Mouse (Mus musculus): ENCODE data around the gene Wdr81. TPM values are rescaled to one million over a fixed set of nuclear protein-coding genes. Genes with fewer than 3 reads are reported as not detected.

Gene Wdr81
- total and polyA plus RNA-seq, 2 experiments = 14.4 to 20.3 TPM

DNA sequence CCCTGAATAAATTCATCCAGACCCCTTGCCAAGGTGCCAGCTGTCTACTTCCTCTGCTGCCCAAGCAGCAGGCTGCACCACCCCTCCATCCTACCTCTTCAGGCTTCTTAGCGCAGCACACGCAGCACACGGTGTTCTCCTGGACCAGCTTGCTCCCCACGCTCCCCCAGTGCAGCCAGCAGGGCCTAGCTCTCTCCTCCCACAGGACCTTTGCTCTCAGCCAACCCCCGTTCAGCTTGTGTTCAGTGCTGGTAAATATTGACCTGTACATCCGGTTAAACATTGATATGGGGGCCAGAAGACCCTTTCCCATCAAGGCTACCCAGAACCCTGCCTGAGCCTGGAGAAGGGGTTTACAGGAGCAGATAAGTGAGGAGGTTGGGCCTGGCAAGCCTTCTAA lies 15.2 kb downstream of the Wdr81 start, which contains the start of gene Serpinf2:
Gene Serpinf2 (minus strand): TSS at position 229 of the 400 bp plus-strand sequence.
- TF ChIP-seq CTCF (IDR thresholded peaks at IDR 0.05; ENCODE audit: low read depth, low read length) (peak; percentile 14; the same call in 1 of the 2 replicates), POLR2A (IDR thresholded peaks at IDR 0.05; ENCODE audit: extremely low read depth, insufficient read depth, low read length) (peak; percentile 96)
- 17% methylated on average over 6 of the region's 6 CpGs for WGBS
- Histone ChIP-seq H3K79me2 (ENCODE audit: control insufficient read depth, insufficient read depth, low read length) (peaks cover 6% of the 10 kb centered on the region; the same call in 1 of the 2 replicates), H3K4me3 (ENCODE audit: insufficient read depth, low read depth, low read length) (peak within 1 kb of the TSS; percentile 67), H3K27ac (replicated peaks; ENCODE audit: insufficient read depth, low read depth, low read length) (peak within 1 kb of the TSS; percentile 99), H3K4me1 (ENCODE audit: control insufficient read depth, insufficient read depth, low read length) (peaks cover 48% of the 10 kb centered on the region), H3K36me3 (ENCODE audit: control insufficient read depth, insufficient read depth, low read length) (peaks cover 28% of the 10 kb centered on the region), H3K9ac (ENCODE audit: low read depth, low read length) (peak within 1 kb of the TSS; percentile 87), H3K27me3 (ENCODE audit: control insufficient read depth, insufficient read depth, low read length) (no peaks in the 10 kb centered on the region)
- peak; percentile 94 for DNase-seq (ENCODE audit: extremely low read depth, low read depth, low spot score)

DNA sequence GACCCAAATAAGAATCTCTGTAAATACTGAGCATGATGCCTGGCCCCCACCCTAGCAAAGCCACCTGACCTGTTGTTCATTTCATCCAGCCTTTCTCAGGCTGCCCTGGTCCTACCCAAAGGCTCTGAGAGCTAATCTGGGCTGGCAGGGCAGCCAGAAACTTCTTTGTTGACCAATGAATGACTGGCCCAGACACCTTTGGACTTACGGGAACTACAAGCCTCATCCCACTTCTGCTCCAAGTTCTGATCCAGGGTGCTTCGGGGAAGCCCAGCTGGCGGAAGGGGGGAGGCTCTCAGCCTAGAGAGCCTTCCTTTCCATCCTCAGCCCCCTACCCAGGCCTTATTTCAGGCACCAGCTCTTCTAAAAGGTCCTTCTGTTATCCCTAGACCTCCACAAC lies 15.7 kb downstream of the Wdr81 start:
- TF ChIP-seq POLR2A (IDR thresholded peaks at IDR 0.05; ENCODE audit: extremely low read depth, insufficient read depth, low read length) (peak; percentile 64), CTCF (IDR thresholded peaks at IDR 0.05; ENCODE audit: low read depth, low read length) (no peak)
- Histone ChIP-seq H3K9ac (ENCODE audit: low read depth, low read length) (peak overlapping the region; percentile 87), H3K4me1 (ENCODE audit: control insufficient read depth, insufficient read depth, low read length) (peaks cover 44% of the 10 kb centered on the region), H3K27ac (replicated peaks; ENCODE audit: insufficient read depth, low read depth, low read length) (peak overlapping the region; percentile 99), H3K4me3 (ENCODE audit: insufficient read depth, low read depth, low read length) (peak overlapping the region; percentile 67), H3K36me3 (ENCODE audit: control insufficient read depth, insufficient read depth, low read length) (peaks cover 32% of the 10 kb centered on the region), H3K27me3 (ENCODE audit: control insufficient read depth, insufficient read depth, low read length) (no peaks in the 10 kb centered on the region), H3K79me2 (ENCODE audit: control insufficient read depth, insufficient read depth, low read length) (peaks cover 6% of the 10 kb centered on the region; the same call in 1 of the 2 replicates)
- WGBS = 26% methylated on average over 3 of the region's 3 CpGs
- peak; percentile 95 for DNase-seq (ENCODE audit: extremely low read depth, low read depth, low spot score)

DNA sequence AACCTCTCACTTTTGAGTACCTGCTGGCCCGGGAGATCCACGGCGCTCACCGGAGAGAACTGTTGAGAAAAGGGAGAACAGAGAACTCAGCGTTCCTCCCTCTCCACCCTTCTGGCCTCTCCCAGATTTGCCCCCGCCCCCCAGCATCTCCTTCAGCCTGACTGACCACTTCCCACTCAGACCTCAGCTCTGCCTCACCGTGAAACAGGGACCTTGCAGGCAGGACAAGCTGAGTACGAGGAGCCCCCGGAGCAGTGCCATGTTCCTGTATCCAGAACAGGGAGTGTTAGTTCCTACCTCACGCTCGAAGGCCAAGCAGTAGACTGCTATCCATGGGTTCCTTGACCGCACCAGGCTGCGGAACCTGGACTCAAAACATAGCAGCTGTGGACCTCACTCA lies 16.3 kb downstream of the Wdr81 start:
- TF ChIP-seq POLR2A (IDR thresholded peaks at IDR 0.05; ENCODE audit: extremely low read depth, insufficient read depth, low read length) = no peak
- TF ChIP-seq CTCF (IDR thresholded peaks at IDR 0.05; ENCODE audit: low read depth, low read length) = no peak
- peak overlapping the region; percentile 99 for H3K27ac ChIP-seq (replicated peaks; ENCODE audit: insufficient read depth, low read depth, low read length)
- peaks cover 39% of the 10 kb centered on the region for H3K4me1 ChIP-seq (ENCODE audit: control insufficient read depth, insufficient read depth, low read length)
- H3K9ac ChIP-seq (ENCODE audit: low read depth, low read length) = peak overlapping the region; percentile 87
- 22% methylated on average over 13 of the region's 13 CpGs for WGBS
- H3K79me2 ChIP-seq (ENCODE audit: control insufficient read depth, insufficient read depth, low read length) = peaks cover 6% of the 10 kb centered on the region; the same call in 1 of the 2 replicates
- no peaks in the 10 kb centered on the region for H3K27me3 ChIP-seq (ENCODE audit: control insufficient read depth, insufficient read depth, low read length)
- H3K36me3 ChIP-seq (ENCODE audit: control insufficient read depth, insufficient read depth, low read length) = peaks cover 35% of the 10 kb centered on the region
- H3K4me3 ChIP-seq (ENCODE audit: insufficient read depth, low read depth, low read length) = peak overlapping the region; percentile 67
- no peak for DNase-seq (ENCODE audit: extremely low read depth, low read depth, low spot score)

DNA sequence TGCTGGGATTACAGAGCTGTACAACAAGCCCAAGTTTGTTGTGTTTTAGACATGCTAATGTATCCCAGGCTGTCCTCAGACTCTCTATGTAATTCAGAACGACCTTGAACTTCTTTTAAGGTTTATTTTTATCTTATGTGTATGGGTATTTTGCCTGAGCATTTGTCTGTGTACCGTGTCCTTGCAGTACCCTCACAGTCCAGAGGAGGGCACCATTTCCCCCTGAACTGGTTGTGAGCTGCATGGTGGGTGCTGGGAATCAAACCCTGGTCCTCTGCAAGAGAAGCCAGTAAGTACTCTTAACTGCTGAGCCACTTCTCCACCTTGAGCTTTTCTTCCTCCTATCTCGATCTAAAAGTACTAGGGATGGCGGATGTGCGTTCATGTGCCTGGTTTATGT lies 20.4 kb downstream of the Wdr81 start:
- no peak overlapping the region for H3K4me3 ChIP-seq (ENCODE audit: insufficient read depth, low read depth, low read length)
- H3K79me2 ChIP-seq (ENCODE audit: control insufficient read depth, insufficient read depth, low read length) = peaks cover 6% of the 10 kb centered on the region; the same call in 1 of the 2 replicates
- no peak overlapping the region for H3K9ac ChIP-seq (ENCODE audit: low read depth, low read length)
- DNase-seq (ENCODE audit: extremely low read depth, low read depth, low spot score) = no peak
- H3K4me1 ChIP-seq (ENCODE audit: control insufficient read depth, insufficient read depth, low read length) = peaks cover 19% of the 10 kb centered on the region
- H3K36me3 ChIP-seq (ENCODE audit: control insufficient read depth, insufficient read depth, low read length) = peaks cover 45% of the 10 kb centered on the region
- whole genome bisulfite sequencing = 91% methylated on average over 5 of the region's 5 CpGs
- no peaks in the 10 kb centered on the region for H3K27me3 ChIP-seq (ENCODE audit: control insufficient read depth, insufficient read depth, low read length)
- TF ChIP-seq CTCF (IDR thresholded peaks at IDR 0.05; ENCODE audit: low read depth, low read length) (peak; percentile 61), POLR2A (IDR thresholded peaks at IDR 0.05; ENCODE audit: extremely low read depth, insufficient read depth, low read length) (no peak)
- no peak overlapping the region for H3K27ac ChIP-seq (replicated peaks; ENCODE audit: insufficient read depth, low read depth, low read length)

DNA sequence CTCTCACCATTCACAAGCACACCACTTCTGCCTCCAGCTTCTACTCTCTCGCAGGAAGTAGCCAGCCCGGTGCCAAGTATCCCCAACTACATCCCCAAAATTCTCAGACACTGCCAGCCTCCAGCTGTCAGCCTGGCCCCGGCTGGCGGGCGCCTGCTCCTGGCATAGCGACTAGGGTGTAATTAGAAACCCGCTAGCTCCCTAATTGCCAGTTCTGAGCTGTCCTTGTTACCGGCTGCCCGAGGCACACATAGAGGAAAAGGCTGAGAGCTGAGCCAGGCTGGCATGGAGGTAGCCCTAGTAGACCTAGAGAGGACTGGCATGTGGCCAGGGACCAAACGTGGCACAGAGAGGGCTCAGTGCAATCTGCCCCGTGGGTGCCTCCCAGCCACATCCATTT lies 23.2 kb downstream of the Wdr81 start:
- Histone ChIP-seq H3K9ac (ENCODE audit: low read depth, low read length) (no peak overlapping the region), H3K4me1 (ENCODE audit: control insufficient read depth, insufficient read depth, low read length) (peaks cover 7% of the 10 kb centered on the region), H3K4me3 (ENCODE audit: insufficient read depth, low read depth, low read length) (no peak overlapping the region), H3K36me3 (ENCODE audit: control insufficient read depth, insufficient read depth, low read length) (peaks cover 37% of the 10 kb centered on the region), H3K27me3 (ENCODE audit: control insufficient read depth, insufficient read depth, low read length) (no peaks in the 10 kb centered on the region), H3K79me2 (ENCODE audit: control insufficient read depth, insufficient read depth, low read length) (no peaks in the 10 kb centered on the region), H3K27ac (replicated peaks; ENCODE audit: insufficient read depth, low read depth, low read length) (peak overlapping the region; percentile 17)
- TF ChIP-seq POLR2A (IDR thresholded peaks at IDR 0.05; ENCODE audit: extremely low read depth, insufficient read depth, low read length) (no peak), CTCF (IDR thresholded peaks at IDR 0.05; ENCODE audit: low read depth, low read length) (no peak)
- DNase-seq (ENCODE audit: extremely low read depth, low read depth, low spot score) = peak; percentile 84
- 45% methylated on average over 11 of the region's 11 CpGs for WGBS

DNA sequence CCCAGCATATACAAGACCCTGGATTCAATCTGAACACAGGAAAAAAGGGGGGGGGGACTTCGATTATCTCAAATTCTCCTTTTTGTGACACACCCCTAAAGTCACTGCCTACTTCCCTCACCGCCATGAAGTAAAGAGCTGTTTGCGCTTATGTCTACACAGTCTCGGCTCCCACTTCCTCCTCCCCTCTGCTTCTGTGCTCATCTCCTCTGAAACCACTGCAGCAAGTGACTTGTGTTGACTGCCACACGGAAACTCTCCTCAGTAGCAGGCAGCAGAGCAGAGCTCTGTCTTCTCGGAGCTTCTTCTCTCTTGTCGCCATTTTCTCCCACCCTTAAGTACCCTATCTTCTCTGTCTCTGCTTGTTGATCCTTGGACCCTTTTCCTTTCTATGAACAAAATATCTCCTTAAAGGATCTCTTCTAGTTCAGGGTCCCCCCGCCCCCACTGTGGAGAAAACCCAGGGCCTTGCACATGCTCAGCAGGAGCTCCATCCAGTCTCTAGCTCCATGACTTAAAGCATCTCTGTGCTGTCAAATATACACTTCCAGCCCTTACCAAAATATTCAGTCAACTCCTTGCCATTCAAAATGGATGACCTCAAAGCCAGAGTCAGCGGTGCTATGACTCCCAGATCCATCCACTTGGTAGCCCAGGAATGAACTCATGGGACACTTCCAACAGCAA lies 25.4 kb downstream of the Wdr81 start:
- TF ChIP-seq CTCF (IDR thresholded peaks at IDR 0.05; ENCODE audit: low read depth, low read length) (no peak), POLR2A (IDR thresholded peaks at IDR 0.05; ENCODE audit: extremely low read depth, insufficient read depth, low read length) (no peak)
- Histone ChIP-seq H3K27me3 (ENCODE audit: control insufficient read depth, insufficient read depth, low read length) (no peaks in the 10 kb centered on the region), H3K4me3 (ENCODE audit: insufficient read depth, low read depth, low read length) (no peak overlapping the region), H3K79me2 (ENCODE audit: control insufficient read depth, insufficient read depth, low read length) (no peaks in the 10 kb centered on the region), H3K4me1 (ENCODE audit: control insufficient read depth, insufficient read depth, low read length) (peaks cover 8% of the 10 kb centered on the region), H3K36me3 (ENCODE audit: control insufficient read depth, insufficient read depth, low read length) (peaks cover 15% of the 10 kb centered on the region), H3K9ac (ENCODE audit: low read depth, low read length) (no peak overlapping the region), H3K27ac (replicated peaks; ENCODE audit: insufficient read depth, low read depth, low read length) (no peak overlapping the region)
- no peak for DNase-seq (ENCODE audit: extremely low read depth, low read depth, low spot score)
- 61% methylated on average over 9 of the region's 9 CpGs for WGBS

Data from liver, adult 2 months (tissue).